Mouse (Mus musculus): ENCODE measurements around the gene Tacc3.

The Tacc3 gene

DNA sequence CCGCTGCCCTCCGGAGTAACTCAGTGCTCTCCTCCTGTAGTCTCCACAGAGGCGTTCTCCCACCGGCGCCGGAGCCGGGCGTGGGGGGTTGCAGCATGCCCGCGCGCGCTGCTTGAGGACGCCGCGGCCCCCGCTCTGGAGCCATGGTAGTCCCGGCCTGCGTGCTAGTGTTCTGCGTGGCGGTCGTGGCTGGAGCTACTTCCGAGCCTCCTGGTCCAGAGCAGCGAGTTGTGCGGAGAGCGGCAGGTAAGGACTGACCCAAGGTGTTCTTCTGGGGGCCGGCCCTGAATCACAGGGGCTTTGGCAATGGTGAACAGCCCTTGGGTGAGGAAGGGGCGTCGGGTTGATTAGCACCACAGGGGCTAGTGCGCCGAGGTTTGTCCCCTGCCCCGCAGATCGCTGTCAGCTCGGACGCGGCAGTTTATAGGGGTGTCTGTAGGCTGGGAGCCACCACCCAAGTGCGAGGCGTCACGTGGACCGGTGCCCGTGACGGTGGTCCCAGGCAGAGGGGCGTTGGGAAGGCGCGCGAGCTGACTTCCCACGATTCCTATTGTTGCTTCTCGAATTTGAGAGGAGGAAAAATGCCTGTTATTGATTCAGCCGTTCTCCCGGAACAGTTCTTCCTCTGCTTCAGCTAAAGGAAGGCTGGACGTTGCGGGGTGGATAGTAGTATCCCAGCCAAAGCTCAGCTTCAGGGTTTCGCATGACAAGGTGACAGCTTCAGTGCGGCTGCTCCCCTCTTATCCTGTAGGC, 64.5 kb downstream of the Tacc3 start:
- no peak for DNase-seq (ENCODE audit: low spot score)

DNA sequence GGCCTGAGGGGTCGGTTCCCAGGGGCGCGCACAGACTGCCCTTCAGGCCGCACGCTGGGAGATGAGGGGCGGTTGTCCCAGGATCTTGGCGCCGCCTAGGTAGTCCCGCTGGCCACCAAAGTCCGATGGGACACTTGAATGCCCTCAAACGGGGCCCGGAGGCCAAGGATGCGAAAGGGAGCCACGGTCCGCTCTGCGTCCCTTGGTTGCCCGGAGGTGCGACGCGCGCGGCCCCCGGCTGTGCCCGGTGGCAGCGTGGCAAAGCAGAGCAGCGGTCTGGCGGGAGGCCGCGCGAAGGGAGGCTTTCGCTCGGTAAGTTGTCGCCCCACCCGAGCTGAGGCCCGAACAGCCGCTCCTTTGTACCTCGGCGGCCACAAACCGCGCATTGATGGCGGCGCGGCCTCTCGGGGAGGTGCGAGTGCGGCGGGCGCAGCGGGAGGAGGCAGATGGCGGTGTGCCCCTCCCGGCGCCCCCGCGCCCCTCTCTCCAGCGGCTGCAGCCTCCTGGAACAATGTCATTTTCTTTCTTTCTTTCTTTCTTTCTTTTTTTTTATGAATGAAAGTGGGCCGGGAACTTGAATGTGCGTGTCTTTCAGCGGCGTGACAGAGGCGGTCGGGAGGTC, 65.2 kb downstream of the Tacc3 start:
- no peak for DNase-seq (ENCODE audit: low spot score)

DNA sequence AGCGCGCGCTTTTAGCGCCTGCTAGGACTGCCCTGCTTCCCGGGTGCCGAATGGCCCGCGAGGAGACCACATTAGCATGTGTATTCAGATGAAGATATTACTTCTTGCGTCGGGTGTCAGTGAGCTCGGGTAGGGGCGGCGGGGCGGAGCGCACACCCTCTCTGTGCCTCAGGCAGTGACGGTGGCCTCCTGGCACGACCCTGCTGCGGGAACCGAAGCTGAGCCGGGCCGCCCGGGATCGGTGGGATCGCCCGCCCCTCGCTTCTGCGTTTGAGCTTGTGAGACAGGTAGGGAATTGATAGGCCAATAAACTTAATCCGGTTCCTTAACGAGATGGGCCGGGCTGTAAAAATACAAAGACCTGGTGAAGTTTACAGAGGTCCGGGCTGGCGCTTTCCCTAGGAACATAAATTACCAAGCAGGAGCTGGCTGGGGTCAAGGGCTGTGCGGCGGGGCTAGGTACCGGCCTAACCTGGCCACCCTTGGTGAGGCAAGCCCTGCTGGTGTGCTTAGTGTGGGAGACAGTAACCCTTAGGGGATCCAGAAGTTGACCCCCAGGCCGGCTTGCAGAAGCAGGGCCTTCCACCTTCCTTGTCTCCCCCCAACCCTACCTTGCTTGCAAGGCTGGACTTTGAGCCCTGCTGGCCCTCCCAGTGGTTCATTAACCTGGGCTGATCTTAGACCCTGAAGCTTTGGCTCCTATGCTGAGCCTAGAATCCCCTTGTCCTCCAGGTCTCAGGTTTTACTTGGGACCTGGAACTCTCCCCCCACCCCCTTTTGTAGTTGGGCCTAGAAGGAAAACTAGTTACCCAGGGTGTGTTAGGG, 65.9 kb downstream of the Tacc3 start:
- DNase-seq (ENCODE audit: low spot score) = no peak

DNA sequence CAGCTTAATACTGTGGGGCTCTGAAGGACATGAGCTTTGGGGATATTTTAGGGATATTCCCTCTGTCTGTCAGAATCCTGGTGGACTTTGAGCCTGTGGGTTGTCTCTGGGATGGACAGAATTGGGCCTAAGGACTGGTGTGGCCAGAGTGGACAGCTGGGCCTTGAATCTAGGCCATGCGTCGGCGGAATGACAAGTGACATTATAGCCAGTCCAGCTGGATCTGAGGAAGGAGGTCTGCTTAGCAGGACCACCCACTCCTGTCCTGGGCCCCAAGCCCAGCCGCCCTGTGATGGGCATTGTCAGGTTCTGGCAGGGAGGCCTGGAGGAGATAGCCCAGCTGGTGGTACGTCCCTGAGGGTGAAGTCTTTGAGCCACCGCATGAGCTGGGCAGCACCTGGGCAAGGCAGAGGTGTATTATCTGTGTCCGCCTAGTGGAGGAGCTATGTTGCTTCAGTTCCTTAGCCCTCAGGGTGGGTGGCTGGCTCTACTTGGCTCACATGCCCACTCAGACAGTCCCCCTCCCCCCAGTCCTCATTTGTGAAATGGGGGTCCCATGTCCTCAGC, 68.2 kb downstream of the Tacc3 start:
- DNase-seq (ENCODE audit: low spot score) = no peak

DNA sequence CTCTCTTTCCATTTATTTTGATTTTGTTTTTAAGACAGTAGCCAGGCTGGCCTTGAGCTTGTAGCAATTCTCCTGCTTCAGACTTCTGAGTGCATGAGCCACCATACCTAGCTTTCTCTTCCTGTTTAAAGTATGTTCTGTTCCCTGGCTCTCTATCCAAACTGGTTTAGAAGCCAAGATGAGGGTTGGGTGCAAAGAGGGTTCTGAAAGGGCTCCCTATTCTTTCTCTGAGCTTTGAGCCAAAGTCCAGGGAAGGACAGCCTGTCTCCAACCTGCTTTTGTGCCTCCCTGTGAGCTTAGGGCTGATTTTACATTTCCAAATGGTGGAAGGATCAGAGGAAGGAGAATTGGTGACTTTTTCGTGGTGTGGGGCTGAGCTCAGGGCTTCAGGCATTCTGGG, 69.0 kb downstream of the Tacc3 start:
- no peak for DNase-seq (ENCODE audit: low spot score)

Data from spleen, adult 12 weeks (tissue).